Mouse (Mus musculus) forelimb bud, embryonic 11.5 days (tissue): ENCODE results near the gene Adipoq.

ENCODE experiments used
- DNase-seq: peaks from one replicate; pipeline ENCODE4 v3.0.0-alpha.2; 2012; ENCODE audit warnings: low read depth, low spot score

Gene Adipoq

DNA sequence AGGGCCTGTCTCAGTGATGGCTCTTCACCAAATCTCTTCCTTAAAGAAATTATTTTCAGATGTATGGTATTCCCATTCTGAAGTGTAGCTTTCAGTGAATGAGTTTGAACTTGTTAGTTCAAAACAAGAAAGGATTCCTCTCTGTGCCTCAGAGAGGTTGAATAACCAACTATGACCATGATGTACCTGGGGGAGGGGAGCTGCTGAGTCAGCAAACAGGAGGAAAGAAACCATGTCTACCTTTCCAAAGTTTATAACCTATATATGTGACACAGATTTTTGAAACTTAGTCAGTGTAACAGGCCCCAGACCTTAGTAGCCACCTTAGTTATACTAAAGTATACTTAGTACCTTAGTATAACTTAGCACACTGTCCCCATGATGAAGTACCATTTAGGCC, 55.2 kb downstream of the Adipoq start:
- DNase-seq: no peak
